20 mouse cellular contexts compared by ENCODE assay signal in the genomic region with DNA sequence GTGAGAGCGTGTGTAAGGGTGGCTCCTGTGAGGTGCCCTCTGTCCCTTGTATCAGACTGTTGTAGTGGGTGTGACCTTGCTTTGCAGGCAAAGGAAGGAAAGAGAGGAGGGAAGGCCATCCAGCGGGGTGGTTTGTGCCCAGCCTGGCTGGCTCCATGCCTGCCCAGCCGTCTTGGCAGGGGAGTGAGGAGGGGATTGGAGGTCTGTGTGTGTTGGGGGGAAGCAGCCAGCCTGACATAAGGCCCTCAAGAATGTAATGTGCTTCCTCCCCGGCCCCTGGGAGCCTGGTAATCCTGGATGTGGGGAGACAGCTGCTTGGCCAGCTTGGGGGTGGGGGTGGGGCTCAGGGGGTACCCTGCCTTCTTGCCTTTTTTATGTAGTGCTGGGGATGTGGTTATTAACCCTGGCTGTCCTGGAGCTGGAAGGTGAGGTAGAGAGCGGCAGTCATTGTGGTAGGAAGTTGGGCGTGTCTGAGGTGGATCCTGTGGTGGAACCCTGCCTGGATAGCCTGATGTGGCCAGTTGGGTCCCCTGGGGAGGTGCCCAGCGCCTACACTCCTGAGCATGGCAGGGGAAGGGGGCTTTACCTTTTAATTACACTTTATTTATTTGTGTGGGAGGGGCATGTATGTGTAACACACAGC. TPM values are rescaled to one million over a fixed set of nuclear protein-coding genes. Genes with fewer than 3 reads are reported as not detected.
DNase-seq lines count a peak whose midpoint lies in the region; ATAC-seq and TF ChIP-seq lines count a peak whose summit lies in the region.
"Had no signal": no experiment of that assay in that cellular context is flagged by ENCODE, and none has a peak within 500 bp of the region (broad histone marks: within the 10 kb centered on the region; RNA-seq: fewer than 3 reads in every experiment).

No protein-coding gene starts in this region.

- no peak for TF ChIP-seq CTCF in layer of hippocampus, adult 2 months (conservative IDR thresholded peaks at IDR 0.05)

- peak; percentile 10 for DNase-seq in adrenal gland, postnatal 10 days
- no peak for DNase-seq in adrenal gland, adult 18-20 months (ENCODE audit: low spot score in 2 of 2)
- DNase-seq in heart, adult 9 months (ENCODE audit: low spot score in 2 of 2): no peak
- peak; percentile 70 for DNase-seq in 3134 (ENCODE audit: extremely low read depth, insufficient read length, low spot score)
- DNase-seq in gastrocnemius, postnatal 25 days: peak; percentile 19
- no peak for DNase-seq in frontal cortex, adult 2 months (ENCODE audit: extremely low spot score in 1 of 2, low spot score in 1 of 2)
- DNase-seq in layer of hippocampus, adult 2 months (ENCODE audit: low spot score in 2 of 2): no peak
- DNase-seq: cerebellum, postnatal 25 days; heart, postnatal 4 days; lung, postnatal 10 days had no signal

- 32% methylated on average over 7 of the region's 7 CpGs for WGBS in heart, embryonic 12.5 days

- no peaks in the 10 kb centered on the region for H3K4me1 ChIP-seq in heart, embryonic 12.5 days (replicated peaks)
- H3K4me1 ChIP-seq: intestine, embryonic 15.5 days; kidney, embryonic 15.5 days; liver, embryonic 15.5 days had no signal

- H3K27ac ChIP-seq in heart, embryonic 12.5 days (ENCODE audit: poor library complexity, severe bottlenecking): no peak overlapping the region
- no peak overlapping the region for H3K27ac ChIP-seq in layer of hippocampus, adult 2 months
- H3K27ac ChIP-seq: embryonic facial prominence, embryonic 12.5 days; heart, embryonic 13.5 days; intestine, embryonic 15.5 days; kidney, embryonic 15.5 days; liver, embryonic 15.5 days had no signal

- ATAC-seq in heart, embryonic 12.5 days (ENCODE audit: insufficient number of reproducible peaks, low FRiP score): no peak
- ATAC-seq: intestine, embryonic 15.5 days had no signal

- peaks cover 69% of the 10 kb centered on the region for H3K27me3 ChIP-seq in heart, embryonic 12.5 days (replicated peaks)

- H3K9ac ChIP-seq in heart, embryonic 12.5 days: 0 out of 2 replicates have a peak overlapping the region, but pooled peaks have one; percentile 16
- H3K9ac ChIP-seq: embryonic facial prominence, embryonic 12.5 days; heart, embryonic 13.5 days; intestine, embryonic 15.5 days; kidney, embryonic 15.5 days; liver, embryonic 15.5 days had no signal

- no peaks in the 10 kb centered on the region for H3K36me3 ChIP-seq in heart, embryonic 12.5 days
- H3K36me3 ChIP-seq: embryonic facial prominence, embryonic 12.5 days; heart, embryonic 13.5 days; intestine, embryonic 15.5 days; kidney, embryonic 15.5 days; liver, embryonic 15.5 days had no signal

- H3K4me2 ChIP-seq in heart, embryonic 12.5 days: no peak overlapping the region
- H3K4me2 ChIP-seq: embryonic facial prominence, embryonic 12.5 days; heart, embryonic 13.5 days; intestine, embryonic 15.5 days; kidney, embryonic 15.5 days; liver, embryonic 15.5 days had no signal

- H3K9me3 ChIP-seq in heart, embryonic 12.5 days (replicated peaks): no peaks in the 10 kb centered on the region
- H3K9me3 ChIP-seq: embryonic facial prominence, embryonic 12.5 days; heart, embryonic 13.5 days; intestine, embryonic 15.5 days; kidney, embryonic 15.5 days; liver, embryonic 15.5 days had no signal

- H3K4me3 ChIP-seq in heart, embryonic 12.5 days: no peak overlapping the region
- H3K4me3 ChIP-seq in layer of hippocampus, adult 2 months: no peak overlapping the region
- H3K4me3 ChIP-seq: embryonic facial prominence, embryonic 12.5 days; heart, embryonic 13.5 days; intestine, embryonic 15.5 days; kidney, embryonic 15.5 days; liver, embryonic 15.5 days had no signal

RNA-seq across cellular contexts. Expression of a gene that starts 36.4 kb away (rescaled TPM):
- total RNA-seq in adrenal gland, postnatal 10 days (2021): not detected
- total RNA-seq in adrenal gland, adult 18-20 months (2021): not detected
- polyA plus RNA-seq in heart, embryonic 12.5 days (2016; fragmentation: Nextera tagmentation; extraction: Ambion mirVana): 0.05 TPM in 1 of 2 replicates, not detected in the other
- total RNA-seq in gastrocnemius, postnatal 25 days (2021): not detected
- 0.06 TPM in 1 of 2 replicates, not detected in the other for polyA plus RNA-seq in frontal cortex, adult 2 months (2012; rRNA removed)
- not detected for total RNA-seq in layer of hippocampus, adult 2 months (2021)
- total RNA-seq: gastrocnemius, postnatal 4 days; heart, postnatal 4 days; left cerebral cortex, postnatal 25 days; megakaryocyte-erythroid progenitor cell, adult 5-6 weeks had no signal
- polyA plus RNA-seq: embryonic facial prominence, embryonic 12.5 days; forebrain, embryonic 11.5 days; heart, embryonic 13.5 days; intestine, embryonic 15.5 days; kidney, embryonic 15.5 days; liver, embryonic 15.5 days had no signal

Comparison
In these comparisons a context has a peak if more than half of its experiments do, and no peak if none do; other contexts are left out.
1. DNase-seq: peak in adrenal gland, postnatal 10 days (single experiment), 3134 (single experiment) and gastrocnemius, postnatal 25 days (single experiment); none in adrenal gland, adult 18-20 months (0 of 2), heart, adult 9 months (0 of 2), frontal cortex, adult 2 months (0 of 2) and layer of hippocampus, adult 2 months (0 of 2).